Mouse (Mus musculus): Measurements from ENCODE around the gene Bank1. TPM values are rescaled to one million over a fixed set of nuclear protein-coding genes. Genes with fewer than 3 reads are reported as not detected.

Gene Bank1
- polyA plus RNA-seq, 1 experiment, result 0.37 TPM

DNA sequence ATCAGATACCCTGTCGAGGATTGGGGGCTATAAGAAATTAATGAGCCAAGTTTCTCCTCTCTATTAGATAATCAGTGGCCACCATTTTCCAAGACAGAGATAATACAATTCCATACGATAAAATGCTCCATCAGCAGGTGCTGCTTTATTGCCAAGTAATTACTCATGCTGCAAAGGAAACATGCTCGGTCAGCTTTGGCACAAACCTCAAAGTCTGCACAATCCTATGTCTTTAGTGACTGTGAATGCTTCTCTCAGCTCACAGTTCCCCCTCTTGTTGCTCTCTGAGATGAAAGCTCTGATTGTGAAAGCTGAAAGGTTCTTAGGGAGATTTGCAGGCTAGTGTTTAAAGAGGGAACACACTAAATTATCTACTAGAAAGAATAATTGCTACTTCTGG, 193.9 kb downstream of the Bank1 start:
- Histone ChIP-seq H3K9me3 (peaks cover 8% of the 10 kb centered on the region), H3K4me3 (replicated peaks) (no peak overlapping the region), H3K27me3 (replicated peaks) (peaks cover 2% of the 10 kb centered on the region), H3K4me1 (no peaks in the 10 kb centered on the region), H3K36me3 (replicated peaks; ENCODE audit: low read length) (no peaks in the 10 kb centered on the region)
- TF ChIP-seq FLI1 (IDR thresholded peaks at IDR 0.05; ENCODE audit: low read length), result no peak

DNA sequence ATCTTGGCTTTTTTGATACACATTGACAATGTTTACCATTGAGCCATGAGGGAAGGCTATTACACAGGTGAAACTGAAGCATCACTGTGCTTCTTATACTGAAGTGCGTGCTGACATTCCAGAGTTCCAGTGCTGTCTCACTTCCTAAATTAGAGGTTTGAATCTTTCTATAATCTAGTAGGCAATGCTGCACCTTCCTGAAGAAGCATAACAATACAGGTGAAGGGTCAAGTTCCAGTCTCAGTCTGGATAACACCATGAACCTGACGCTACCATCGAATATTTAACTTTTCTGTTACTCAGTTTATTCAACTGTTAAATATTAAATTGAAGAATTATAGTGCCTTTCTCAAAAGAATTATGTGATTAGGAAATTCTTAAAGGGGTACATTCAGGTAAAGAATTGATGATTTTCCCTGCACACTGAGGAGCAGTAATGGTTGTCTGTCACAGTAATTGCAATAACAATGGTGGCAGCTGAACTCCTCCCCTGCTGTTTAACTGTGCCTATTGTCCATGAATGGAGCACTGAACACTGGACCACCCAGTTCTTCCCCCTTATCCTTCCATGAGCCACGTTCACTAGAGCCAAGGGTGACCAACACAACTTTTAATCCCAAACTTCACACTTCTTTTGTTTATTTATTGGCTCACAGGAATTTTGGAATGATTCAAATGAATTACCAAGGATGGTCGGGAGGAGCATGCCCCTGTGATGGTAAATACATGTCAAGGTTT, 210.2 kb downstream of the Bank1 start:
- no peaks in the 10 kb centered on the region for H3K27me3 ChIP-seq (replicated peaks)
- H3K36me3 ChIP-seq (replicated peaks; ENCODE audit: low read length), result no peaks in the 10 kb centered on the region
- TF ChIP-seq GATA1 (IDR thresholded peaks at IDR 0.05; ENCODE audit: borderline replicate concordance, low read length) (no peak), FLI1 (IDR thresholded peaks at IDR 0.05; ENCODE audit: low read length) (no peak)
- no peak overlapping the region for H3K4me3 ChIP-seq (replicated peaks)
- no peaks in the 10 kb centered on the region for H3K9me3 ChIP-seq
- no peaks in the 10 kb centered on the region for H3K4me1 ChIP-seq

DNA sequence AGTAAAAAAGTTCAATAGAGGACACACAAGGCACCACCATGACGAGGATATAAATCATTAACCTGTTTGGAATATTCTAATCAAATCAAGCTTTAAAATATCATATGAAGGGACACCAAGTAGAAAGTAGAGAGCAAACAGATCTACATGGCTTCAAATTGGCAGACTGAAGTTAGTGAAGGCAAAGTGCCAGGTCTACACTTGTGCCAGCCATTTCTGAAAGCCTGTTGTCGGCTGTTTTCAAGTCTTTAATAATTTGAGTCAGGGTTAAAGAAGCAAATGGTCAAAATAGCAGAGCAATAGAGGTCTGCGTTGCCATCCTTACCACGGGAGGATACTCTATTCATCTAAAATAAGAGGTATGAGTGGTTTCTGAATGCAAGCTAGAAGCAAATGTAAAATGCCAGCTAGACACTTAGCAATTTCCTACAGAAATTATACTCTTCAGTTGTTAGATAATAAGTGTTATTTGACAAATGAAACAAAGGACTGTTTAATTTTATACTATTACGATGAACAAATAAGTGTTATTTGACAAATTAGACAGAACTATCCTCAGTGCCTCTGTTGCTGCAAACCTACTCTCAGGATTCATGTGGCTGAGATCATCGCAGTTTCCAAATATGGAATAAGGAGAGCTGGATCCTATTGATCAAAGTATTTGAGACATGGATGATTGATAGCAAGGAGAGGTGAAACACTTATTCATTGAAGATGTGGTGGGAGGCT, 216.3 kb downstream of the Bank1 start:
- no peak overlapping the region for H3K4me3 ChIP-seq (replicated peaks)
- H3K9me3 ChIP-seq, result no peaks in the 10 kb centered on the region
- no peak for TF ChIP-seq FLI1 (IDR thresholded peaks at IDR 0.05; ENCODE audit: low read length)
- no peak for TF ChIP-seq GATA1 (IDR thresholded peaks at IDR 0.05; ENCODE audit: borderline replicate concordance, low read length)
- peaks cover 11% of the 10 kb centered on the region for H3K4me1 ChIP-seq
- H3K36me3 ChIP-seq (replicated peaks; ENCODE audit: low read length), result no peaks in the 10 kb centered on the region
- no peaks in the 10 kb centered on the region for H3K27me3 ChIP-seq (replicated peaks)

DNA sequence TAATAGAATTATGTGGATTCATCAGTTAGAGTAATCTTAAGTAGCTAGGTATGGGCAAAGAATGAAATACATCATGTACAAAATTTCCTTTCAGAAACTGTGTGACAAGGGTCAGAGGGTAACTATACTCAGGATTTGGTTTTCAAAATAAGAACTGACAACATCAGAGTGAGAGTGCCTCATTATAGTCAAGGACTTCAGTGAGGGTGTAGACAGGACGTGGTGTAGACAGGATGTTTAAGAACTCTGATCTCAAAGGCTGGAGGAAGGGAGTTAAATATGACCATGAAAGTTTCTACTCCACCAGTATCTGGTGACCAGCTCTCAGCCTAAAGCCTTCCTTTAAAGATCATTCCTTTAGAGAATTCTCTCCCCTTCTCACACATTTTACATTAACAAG, 219.4 kb downstream of the Bank1 start:
- TF ChIP-seq FLI1 (IDR thresholded peaks at IDR 0.05; ENCODE audit: low read length) (no peak), GATA1 (IDR thresholded peaks at IDR 0.05; ENCODE audit: borderline replicate concordance, low read length) (no peak)
- Histone ChIP-seq H3K4me1 (peaks cover 11% of the 10 kb centered on the region), H3K4me3 (replicated peaks) (no peak overlapping the region), H3K27me3 (replicated peaks) (no peaks in the 10 kb centered on the region), H3K9me3 (no peaks in the 10 kb centered on the region), H3K36me3 (replicated peaks; ENCODE audit: low read length) (no peaks in the 10 kb centered on the region)

DNA sequence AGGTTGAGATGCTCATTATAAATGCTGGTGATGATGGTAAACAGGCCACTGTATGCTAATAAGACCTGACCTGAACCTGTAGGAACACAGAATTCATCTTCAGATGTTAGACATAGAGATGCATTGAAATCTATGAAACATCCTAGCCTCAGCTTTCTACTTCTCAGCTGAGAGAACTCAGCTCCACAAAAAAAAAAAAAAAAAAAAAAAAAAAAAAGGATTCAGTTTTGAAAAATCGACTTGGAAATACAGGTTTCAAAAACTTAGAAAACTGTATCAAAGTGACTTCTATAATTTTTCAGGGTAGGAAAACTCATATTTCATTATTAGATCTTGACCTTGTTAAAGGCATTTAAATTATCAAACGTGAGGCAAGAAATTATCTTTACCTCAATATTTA, 222.5 kb downstream of the Bank1 start:
- peaks cover 11% of the 10 kb centered on the region for H3K4me1 ChIP-seq
- H3K9me3 ChIP-seq, result no peaks in the 10 kb centered on the region
- TF ChIP-seq GATA1 (IDR thresholded peaks at IDR 0.05; ENCODE audit: borderline replicate concordance, low read length) (no peak), FLI1 (IDR thresholded peaks at IDR 0.05; ENCODE audit: low read length) (no peak)
- H3K27me3 ChIP-seq (replicated peaks), result no peaks in the 10 kb centered on the region
- H3K36me3 ChIP-seq (replicated peaks; ENCODE audit: low read length), result no peaks in the 10 kb centered on the region
- no peak overlapping the region for H3K4me3 ChIP-seq (replicated peaks)

DNA sequence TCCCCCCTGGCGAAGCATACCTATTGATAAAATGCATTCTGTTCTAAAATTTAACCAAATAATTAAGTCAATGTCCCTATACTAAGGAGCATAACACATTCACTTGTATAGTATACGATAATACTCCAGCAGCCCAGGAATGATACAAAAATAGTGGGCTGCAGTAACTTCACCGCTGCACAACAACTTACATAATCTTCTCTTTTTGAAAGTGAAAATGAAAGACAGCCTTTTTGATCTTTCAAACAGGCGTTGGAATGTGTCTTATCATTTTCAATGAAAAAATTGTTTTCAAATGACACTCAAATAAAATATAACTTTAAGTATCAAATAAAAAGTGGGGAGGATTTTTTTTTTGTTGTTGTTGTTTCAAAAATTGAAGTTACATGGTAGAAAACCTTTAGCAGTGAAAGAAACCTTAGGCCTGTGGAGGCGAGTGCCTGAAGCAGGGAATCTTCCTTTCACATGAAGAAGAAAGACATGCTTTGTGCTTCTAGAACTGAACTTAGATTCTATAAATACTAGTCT, 224.8 kb downstream of the Bank1 start:
- H3K27me3 ChIP-seq (replicated peaks), result no peaks in the 10 kb centered on the region
- no peaks in the 10 kb centered on the region for H3K9me3 ChIP-seq
- no peak for TF ChIP-seq GATA1 (IDR thresholded peaks at IDR 0.05; ENCODE audit: borderline replicate concordance, low read length)
- TF ChIP-seq FLI1 (IDR thresholded peaks at IDR 0.05; ENCODE audit: low read length), result no peak
- peaks cover under 1% of the 10 kb centered on the region; the same call in 1 of the 2 replicates for H3K4me1 ChIP-seq
- H3K36me3 ChIP-seq (replicated peaks; ENCODE audit: low read length), result no peaks in the 10 kb centered on the region
- H3K4me3 ChIP-seq (replicated peaks), result no peak overlapping the region

DNA sequence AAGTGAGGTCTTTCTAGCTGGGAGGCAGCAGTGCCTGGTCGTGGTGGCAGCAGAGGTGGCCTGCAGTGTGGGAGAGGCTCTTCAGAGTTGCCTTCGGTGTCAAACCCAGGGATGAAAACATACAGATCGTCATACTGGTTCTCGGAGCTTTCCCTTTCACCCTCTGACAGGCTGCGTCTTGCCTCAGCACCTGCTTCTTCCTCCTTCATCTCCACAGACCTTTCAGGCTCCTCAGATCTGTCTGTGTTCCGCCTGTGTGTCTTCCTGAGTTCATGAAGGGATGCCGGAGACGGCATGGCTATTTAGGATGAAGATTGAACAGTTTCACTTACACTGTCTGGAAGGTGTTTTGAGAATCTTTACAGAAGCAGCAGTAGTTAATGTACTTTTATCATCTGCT, 225.6 kb downstream of the Bank1 start:
- Histone ChIP-seq H3K27me3 (replicated peaks) (no peaks in the 10 kb centered on the region), H3K4me3 (replicated peaks) (no peak overlapping the region), H3K36me3 (replicated peaks; ENCODE audit: low read length) (no peaks in the 10 kb centered on the region), H3K9me3 (no peaks in the 10 kb centered on the region), H3K4me1 (no peaks in the 10 kb centered on the region)
- TF ChIP-seq FLI1 (IDR thresholded peaks at IDR 0.05; ENCODE audit: low read length), result no peak
- no peak for TF ChIP-seq GATA1 (IDR thresholded peaks at IDR 0.05; ENCODE audit: borderline replicate concordance, low read length)

DNA sequence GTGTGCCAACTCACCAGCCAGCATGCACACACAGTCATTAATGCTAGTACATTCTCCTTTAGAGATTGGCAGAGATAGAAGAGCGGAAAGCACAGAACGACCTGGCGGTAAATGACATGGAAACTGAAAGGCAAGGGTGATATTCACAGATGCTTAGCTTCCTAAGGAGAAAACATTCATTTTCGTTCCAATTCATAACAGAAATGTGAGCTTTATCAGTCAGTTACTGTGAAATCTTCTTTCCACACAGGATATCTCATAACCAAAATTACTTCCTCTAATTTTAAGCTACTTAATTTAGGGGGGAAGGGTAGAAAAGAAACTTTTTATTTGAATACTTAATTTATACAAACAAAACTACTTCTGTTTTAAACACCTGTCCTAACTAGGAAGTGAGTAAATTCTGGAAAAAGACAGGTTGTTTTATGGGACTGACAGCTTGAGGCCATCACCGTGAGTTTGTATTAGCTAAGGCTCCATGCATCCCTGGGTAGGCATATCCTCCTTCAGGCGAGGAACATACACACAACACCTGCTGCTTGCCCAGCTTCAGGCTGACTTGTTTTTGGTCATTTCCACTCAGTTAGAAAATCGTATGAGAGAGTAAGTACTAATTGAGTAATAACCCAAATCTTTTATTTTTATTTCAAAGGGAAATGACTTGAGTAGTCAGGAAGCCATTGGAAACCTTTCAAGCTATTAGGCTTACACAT, 238.8 kb downstream of the Bank1 start:
- TF ChIP-seq FLI1 (IDR thresholded peaks at IDR 0.05; ENCODE audit: low read length) (no peak), GATA1 (IDR thresholded peaks at IDR 0.05; ENCODE audit: borderline replicate concordance, low read length) (no peak)
- H3K27me3 ChIP-seq (replicated peaks), result peaks cover 2% of the 10 kb centered on the region
- no peaks in the 10 kb centered on the region for H3K36me3 ChIP-seq (replicated peaks; ENCODE audit: low read length)
- H3K4me1 ChIP-seq, result peaks cover 22% of the 10 kb centered on the region
- H3K9me3 ChIP-seq, result no peaks in the 10 kb centered on the region
- peak overlapping the region; percentile 16 for H3K4me3 ChIP-seq (replicated peaks)

DNA sequence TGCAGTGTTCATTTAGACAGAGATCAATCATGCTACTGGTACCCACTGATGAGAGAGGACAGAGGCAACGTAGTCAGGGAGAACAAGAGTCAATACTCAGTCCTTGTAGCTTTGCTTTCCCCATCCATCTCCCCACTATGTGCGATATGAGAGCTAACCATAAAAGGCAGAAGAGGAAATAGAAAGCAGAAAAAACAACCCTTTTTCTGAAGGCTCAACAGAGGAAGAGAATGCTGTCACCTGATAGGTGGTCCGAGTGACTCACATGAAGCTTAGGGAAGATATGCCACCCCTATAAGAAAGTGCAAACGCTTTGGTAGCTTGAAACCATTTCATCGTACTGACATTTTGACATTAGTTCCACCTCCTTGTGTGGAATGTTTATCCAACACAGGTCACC, 239.4 kb downstream of the Bank1 start:
- H3K4me3 ChIP-seq (replicated peaks), result peak overlapping the region; percentile 43

More for the DNA sequence above, 239.4 kb downstream of the Bank1 start:
- Histone ChIP-seq H3K36me3 (replicated peaks; ENCODE audit: low read length) (no peaks in the 10 kb centered on the region), H3K4me1 (peaks cover 22% of the 10 kb centered on the region), H3K27me3 (replicated peaks) (peaks cover 2% of the 10 kb centered on the region), H3K9me3 (no peaks in the 10 kb centered on the region)
- TF ChIP-seq GATA1 (IDR thresholded peaks at IDR 0.05; ENCODE audit: borderline replicate concordance, low read length) (no peak), FLI1 (IDR thresholded peaks at IDR 0.05; ENCODE audit: low read length) (no peak)
